Mouse (Mus musculus) T-helper 17 cell (primary cell): ENCODE data around the gene Scnn1a.
"Not testable (repeated sequence)": the region's sequence is repeated elsewhere in the genome, so short reads cannot be mapped to it uniquely, and the experiment has no call there.

Source experiments
- in situ Hi-C, 2 experiments: fragments of 300-600 bp; cut with MboI, MseI; formaldehyde crosslinking; loops; 1 replicate in 1 of 2; 2 replicates in 1 of 2; pipeline ENCODE4 v1.15.1; 2025; ENCODE audit warnings: high pct_unique_total_duplicates in 2 of 2

Scnn1a gene

DNA sequence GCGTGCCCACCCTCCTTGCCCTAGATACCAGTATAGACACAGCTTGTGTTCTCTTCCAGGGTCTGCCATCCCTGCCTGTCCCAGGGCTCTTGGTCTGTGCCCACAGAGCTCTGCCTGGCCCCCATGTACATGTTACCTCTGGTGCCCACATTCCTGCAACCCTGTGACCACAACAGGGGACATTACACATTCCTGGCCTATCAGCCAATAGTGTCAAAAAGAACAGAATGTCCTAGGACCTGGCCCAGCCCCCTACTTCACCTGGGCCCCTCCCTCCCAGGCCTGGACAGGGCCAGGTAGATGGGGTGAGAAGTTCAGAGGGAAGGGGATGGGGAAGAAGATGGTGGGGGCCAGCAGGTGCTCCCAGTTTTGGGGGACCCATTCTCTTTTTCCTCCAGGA lies at the start of gene Scnn1a:
TSS of gene Scnn1a (plus strand) at position 337 of the 400 bp plus-strand sequence.
- in situ Hi-C loops, result loop anchor here in 1 of 2 experiments (10.0 kb wide), 1 partner anchor 934 kb away; no protein-coding TSS in a partner anchor

DNA sequence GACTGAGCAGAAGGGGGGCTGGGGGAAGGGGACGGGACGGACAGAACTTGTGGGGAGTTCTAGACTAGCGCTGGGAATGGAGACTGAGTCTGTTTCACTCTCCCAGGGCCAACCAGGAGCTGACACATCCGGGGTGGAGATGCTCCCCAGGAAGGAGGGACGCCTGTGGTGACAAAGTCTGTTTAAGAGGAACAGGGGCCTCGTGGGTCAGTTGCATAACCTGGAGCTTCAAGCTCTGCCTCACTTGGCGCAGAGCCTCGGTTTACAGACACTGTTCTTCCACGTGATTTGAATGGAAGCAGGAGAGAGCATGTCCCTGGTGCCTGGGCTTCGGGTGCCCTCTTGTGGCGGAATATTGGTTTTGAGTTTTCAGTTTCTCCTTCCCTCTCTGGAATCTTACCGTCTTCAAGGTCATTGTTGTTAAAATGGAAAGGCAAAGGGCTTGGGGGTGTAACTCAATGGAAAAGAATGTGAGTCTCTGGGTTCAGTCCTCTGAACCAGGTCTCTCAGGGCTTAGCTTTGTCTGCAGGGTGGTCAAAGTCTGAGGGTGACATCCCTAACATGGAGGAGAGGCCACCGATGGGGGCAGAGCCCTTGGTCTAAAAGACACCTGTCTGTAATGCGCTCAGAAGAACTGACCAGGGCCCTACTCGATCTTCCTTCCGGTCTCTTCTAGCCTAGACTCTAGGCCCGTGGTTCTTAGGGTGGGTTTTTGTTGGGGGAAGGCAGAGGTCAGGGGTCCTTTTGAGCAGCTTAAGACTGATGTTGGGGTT lies 48.8 kb upstream of the Scnn1a start:
- in situ Hi-C loops, result loop anchor here (5.0 kb wide), 3 partner anchors 49 to 109 kb away; no protein-coding TSS in a partner anchor

DNA sequence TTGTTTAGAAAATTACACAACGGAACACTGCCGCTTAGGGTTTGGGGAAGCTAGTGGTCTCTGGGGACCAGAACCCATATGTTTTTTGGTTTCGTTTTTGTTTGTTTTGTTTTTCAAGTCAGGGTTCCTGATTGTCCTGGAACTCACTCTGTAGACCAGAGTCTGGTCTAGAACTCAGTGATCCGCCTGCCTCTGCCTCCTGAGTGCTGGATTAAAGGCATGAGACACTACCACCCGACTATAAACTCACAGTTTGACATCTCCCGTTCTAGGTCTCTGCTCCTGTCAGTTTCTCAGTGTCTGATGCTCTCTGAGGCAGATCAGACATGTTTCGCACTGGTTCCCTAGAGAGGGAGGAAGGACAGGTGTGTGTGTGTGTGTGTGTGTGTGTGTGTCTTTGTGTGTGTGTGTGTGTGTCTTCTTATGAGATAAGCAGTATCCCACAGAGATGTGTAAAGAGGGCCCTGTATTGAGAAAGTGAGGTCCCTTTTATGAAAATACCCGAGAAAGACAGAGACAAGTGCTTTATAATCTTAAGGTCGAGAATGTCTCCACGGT lies 48.2 kb upstream of the Scnn1a start:
- in situ Hi-C loops, result loop anchor here (5.0 kb wide), 3 partner anchors 50 to 110 kb away; no protein-coding TSS in a partner anchor

DNA sequence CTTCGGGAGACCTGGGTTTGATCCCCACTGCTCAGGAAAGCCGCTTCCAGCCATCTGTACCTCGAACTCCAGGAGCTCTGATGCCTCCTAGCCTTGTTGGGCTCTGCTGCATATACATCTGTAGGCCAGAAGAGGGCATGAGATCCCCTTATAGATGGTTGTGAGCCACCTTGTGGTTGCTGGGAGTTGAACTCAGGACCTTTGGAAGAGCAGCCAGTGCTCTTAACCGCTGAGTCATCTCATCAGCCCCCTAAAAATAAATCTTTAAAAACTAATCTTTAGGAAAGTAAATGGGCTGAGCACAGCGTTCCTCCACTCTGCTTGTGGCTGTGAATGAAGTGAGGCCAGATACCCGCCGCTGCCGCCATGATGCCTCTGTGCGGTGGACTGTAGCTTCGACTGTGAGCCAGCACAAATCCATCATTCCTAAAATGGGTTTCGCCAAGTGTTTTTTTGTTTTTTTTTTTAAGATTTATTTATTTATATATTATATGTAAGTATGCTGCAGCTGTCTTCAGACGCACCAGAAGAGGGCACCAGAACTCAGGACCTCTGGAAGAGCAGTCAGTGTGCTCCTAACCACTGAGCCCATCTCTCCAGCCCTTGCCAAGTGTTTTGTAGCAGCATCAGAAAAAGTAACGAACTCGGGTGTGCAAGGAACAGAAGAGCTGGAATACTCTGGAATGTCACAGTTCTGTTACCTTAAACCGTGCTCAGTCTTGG lies 45.5 kb upstream of the Scnn1a start:
- in situ Hi-C loops, result loop anchor here (5.0 kb wide), 3 partner anchors 53 to 113 kb away; no protein-coding TSS in a partner anchor

DNA sequence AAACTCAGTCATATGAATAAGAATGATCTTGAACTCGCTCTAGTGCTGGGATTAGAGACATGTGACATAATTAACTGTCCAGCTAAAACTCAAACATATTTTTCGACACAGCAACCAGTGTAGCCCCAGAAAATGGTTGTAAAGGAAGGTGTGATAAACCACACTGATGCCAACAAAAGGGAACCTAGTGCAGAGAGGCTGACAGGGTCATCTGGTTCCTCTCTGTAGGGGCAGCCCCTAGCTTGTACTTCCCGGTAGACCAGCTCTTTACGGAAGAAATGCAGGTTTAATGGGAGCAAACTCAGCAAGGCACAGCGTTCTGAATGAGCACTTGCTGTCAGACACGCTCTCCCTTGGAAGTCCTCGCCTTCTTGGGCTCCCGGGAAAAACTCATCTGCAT lies 40.7 kb upstream of the Scnn1a start:
- in situ Hi-C loops, result no loop called here

DNA sequence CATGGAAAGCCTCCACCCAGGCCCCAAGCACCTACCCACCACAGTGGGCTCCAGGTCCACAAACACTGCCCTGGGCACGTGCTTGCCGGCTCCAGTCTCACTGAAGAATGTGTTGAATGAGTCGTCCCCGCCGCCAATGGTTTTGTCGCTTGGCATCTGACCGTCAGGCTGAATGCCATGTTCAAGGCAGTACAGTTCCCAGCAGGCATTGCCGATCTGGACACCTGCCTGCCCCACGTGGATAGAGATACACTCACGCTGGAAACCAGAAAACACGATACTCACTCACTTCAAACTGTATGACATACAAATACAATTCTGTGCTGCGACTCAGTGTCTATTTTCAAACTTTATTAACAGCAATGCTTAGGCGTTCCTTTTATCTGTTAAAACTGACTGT lies 37.7 kb upstream of the Scnn1a start:
- in situ Hi-C loops, result not testable (repeated sequence)

DNA sequence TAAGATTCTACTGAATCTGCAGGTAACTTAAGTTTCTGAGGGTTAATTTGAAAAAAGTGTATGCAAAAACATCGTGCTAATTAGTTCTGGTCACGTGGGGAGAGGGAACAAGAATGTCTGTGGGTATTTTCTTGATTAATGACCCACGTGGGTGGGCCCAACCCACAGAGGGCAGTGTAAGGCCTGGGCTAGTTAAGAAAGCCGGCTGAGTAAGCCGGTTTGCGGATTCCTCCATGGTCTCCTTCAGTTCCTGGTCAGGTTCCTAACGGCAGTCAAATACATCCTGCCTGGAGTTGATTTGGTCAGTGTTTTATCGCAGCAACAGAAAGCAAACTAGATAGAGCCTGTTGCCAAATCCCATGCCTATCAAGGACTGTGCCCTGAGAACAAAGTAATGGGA lies 36.2 kb upstream of the Scnn1a start:
- in situ Hi-C loops, result no loop called here

DNA sequence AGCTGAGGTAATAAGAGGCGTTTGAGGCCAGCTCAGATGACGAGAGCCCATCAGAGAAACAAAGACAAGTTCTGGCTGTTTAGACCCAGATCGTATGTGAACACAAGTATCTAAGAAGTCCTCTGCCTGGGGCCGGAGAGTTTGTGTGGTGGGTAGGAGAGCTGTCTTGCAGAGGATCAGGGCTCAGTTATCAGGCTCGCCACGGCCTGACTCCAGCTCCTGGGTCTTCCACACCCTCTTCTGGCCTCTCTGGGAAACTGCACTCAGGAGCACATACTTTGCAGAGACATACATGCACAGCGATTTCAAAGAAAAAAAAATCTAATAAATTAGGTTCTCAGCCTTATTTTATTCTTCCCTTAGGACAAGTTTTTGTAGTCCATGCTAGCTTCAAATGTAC lies 35.7 kb upstream of the Scnn1a start:
- in situ Hi-C loops, result loop anchor here in 1 of 2 experiments (5.0 kb wide), 1 partner anchor 43 kb away; no protein-coding TSS in a partner anchor

DNA sequence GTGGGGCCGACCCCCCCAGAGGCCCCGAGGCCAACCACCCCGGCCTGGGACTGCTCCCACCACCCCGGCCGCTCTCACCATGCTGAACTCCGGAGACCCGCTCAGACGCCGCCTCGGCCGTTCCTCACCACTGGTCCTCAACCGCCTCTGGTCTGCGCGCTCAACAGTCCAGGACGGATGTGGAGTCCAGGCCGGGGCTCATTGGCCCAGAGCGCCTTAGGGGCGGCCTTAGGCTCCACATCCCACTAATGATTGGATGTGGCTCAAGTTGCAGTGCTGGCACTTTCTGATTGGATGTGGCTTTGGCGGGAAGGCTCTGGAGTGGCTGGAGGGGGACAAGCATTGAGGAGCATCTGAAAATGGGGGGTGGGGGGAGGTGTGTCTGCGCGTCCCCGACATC lies 34.6 kb upstream of the Scnn1a start, which contains the start of gene Tuba3a:
TSS of gene Tuba3a (minus strand) at position 153 of the 400 bp plus-strand sequence.
- in situ Hi-C loops, result loop anchor here in 1 of 2 experiments (5.0 kb wide), 1 partner anchor 41 kb away; no protein-coding TSS in a partner anchor

DNA sequence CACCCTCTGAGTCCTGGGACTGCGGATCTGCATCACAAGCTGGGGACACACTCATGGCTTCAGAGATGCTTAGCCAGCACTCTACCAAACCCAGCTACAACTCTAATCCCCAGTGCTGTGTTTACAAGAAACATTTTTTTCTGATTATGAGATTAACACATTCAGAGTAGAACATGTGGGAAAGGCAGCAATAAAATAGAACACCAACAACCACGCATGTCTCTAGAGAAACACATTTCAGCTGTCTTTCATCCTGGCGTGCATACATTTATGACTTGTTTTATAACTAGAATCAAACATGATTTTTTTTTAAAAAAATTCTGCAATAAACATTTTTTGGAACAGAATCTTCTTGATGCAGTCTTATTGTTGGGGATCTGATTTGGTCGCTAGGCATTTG lies 33.5 kb upstream of the Scnn1a start:
- in situ Hi-C loops, result loop anchor here in 1 of 2 experiments (5.0 kb wide), 1 partner anchor 40 kb away; no protein-coding TSS in a partner anchor

DNA sequence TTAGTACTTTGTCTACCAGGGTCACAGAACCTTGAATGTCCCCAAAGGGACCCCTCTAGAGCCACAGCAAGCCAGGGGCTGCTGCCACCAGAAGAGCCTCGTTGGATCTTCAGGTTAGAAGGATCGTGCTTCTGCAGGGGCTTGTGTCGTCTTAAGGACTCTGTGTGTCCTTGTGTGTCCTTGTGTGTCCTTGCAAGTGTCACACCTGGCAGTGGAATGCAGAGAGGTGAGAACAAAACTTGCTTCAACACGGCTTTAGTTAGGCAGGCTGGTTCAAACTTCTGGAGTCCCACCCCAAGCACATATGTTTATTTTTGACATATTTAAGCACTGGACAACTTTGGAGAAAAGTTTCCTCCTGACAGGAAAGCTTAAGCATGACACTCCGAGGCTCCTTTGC lies 31.7 kb upstream of the Scnn1a start:
- in situ Hi-C loops, result loop anchor here in 1 of 2 experiments (5.0 kb wide), 1 partner anchor 39 kb away; no protein-coding TSS in a partner anchor

DNA sequence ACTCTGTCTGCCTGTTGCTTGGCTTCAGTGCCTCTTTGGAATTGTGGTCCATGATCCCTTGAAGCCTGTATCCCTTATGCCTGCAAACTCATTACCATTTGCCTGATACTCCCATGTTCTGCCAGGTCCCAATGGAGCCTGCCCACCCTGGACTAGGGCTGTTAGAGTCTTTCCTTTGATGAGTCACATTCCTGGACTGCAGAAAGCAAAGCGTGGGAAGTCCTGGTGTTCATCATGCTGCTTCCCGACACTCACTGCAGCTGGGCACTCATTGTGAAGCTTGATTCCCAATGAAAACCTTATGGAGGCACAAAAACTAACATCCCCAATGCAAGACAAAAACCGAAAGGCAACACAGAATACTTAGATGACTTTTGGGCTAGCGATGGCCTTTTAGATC lies 29.1 kb upstream of the Scnn1a start:
- in situ Hi-C loops, result no loop called here

DNA sequence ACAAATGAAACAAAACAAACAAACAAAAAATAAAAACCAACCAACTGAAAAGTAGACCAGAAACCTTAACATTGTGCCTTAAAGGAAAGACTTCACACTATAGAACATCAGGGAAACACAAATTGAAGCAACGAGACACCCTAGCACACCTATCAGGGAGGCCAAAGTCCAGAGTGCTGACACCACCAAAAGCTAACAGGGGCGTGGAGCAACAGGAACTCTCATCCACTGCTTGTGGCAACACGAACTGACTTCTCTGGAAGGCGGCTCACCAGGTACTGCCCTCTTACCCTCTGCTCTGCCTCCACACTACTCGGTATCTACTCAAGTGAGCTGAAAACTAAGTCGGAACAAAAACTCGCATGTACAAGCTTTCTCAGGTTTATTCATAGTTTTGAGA lies 28.2 kb upstream of the Scnn1a start:
- in situ Hi-C loops, result no loop called here

DNA sequence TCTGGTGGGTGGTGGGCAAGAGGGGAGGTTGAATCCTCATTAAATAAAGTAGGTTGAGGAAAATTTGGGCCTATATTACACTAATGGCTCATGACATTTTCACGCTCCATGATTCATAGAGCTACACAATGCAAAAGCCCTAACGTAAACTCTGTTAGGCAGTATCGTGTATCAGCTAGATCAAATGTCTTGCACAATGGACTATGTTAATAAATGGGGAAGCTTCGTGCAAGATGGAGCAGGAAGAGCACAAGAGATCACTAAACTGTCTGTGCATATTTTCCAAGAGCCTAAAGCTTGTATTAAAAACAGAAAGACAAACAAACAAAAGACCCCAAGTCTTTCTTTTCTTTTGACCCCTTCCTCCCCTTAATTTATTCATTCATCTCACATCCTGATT lies 26.4 kb upstream of the Scnn1a start:
- in situ Hi-C loops, result no loop called here

DNA sequence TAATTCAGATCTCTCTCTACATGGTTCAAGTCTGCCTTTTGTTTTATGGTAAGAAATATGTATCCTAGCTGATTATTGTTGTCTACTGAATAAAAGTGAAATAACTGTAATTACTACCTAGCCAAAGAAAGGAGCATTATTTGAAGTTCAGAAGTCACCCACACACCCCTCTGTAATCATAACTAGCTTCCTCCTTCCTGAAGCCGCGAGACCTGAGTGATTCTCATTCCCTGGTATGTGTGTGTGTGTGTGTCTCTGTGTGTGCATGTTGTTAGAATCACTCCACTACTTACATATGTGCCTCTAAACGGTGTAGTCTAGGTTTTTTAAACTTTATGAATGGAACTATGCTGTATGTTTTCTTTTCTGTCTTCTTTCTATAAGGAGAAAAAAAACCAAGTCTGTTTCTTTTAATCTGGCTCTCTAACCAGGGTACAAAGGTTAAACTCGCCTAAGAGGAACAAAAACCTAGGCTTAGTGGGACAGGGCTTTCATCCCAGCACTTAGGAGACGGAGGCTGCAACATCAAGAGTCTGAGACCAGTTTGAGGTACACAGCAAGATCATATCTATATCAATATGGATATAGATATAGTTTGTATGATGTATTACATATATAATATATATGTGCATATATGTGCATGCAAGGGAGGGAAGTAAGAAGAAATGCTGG lies 23.2 kb upstream of the Scnn1a start:
- in situ Hi-C loops, result no loop called here

DNA sequence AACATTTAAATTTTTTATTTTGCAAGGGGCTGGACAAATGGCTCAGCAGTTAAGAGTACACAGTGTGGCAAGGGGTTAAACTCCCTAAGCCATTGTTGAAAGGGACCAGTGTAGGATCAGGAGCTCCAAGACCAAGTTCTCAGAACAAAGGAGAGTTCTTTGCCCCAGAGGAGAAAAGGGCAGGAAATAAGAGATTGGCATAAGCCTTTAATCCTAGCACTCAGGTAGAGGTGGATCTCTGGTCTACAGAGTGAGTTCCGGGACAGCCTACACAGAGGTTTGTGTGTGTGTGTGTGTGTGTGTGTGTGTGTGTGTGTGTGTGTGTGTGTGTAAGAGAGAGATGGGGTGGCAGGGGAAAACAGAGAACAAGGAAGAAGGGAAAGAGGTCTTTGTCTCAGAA lies 19.5 kb upstream of the Scnn1a start:
- in situ Hi-C loops, result no loop called here

DNA sequence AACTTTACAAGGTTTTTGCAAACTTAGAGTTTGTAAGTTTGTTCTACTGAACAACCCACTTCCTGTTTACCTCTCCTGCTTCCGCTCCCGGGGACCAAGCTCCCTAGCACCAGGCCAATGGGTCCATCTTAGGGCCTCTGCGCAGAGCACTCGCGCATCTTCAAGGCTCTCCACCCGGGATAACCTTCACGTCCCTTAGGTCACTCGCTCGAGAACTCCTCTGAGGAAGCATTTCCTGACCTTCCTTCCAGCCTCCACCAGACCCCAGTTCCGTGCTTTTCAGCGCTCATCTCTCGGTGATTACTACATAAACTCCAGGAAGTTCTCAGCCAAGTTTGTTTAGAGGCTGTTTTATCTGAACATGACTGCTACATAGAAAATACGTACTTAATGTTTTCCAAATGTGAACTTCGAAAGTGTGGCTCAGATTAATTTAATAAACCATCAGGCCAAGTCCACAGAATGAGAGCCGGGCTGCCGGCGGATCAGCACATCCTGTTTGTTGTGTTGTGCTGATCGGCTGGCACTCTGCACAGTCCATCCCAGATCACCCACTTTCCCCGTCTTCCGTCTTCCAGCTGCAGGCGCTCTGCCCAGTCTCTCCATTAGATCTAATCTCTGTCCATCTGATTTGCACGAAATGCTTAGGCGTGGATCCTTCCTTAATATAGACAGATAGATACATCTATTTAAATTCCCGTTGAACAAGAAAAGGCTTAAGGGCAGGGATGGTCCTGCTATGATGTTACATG lies 18.1 kb upstream of the Scnn1a start:
- in situ Hi-C loops, result no loop called here

DNA sequence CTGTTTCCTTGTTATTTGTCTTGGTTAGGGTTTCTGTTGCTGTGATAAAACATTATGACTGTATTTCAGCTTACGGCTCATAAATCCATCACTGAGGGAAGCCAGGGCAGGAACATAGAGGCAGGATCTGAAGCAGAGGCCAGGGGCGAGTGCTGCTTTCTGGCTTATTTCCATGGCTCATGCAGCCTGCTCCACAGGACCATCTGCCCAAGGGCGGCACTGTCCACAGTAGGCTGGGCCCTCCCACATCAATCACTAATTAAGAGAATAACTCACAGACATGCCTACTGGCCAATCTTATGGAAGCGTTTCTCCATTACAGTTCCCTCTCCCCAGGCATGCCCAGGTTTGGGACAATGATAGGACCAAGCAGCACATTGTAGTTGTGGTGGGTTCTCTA lies 17.2 kb upstream of the Scnn1a start:
- in situ Hi-C loops, result no loop called here

DNA sequence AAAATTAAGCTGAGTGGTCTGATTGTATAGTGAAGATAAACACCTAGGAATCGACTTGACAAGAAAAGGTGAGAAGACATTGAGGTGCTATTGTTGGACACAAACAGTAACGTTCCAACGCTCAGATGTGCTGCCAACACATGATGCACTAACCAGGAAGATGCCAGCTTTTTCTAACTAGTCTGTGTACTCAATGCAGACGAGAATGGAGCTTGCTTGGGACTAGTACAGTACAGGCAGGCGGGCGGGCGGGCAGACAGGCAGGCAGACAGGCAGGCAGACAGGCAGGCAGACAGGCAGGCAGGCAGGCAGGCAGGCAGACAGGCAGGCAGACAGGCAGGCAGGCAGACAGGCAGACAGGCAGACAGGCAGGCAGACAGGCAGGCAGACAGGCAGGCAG lies 16.1 kb upstream of the Scnn1a start:
- in situ Hi-C loops, result not testable (repeated sequence)

DNA sequence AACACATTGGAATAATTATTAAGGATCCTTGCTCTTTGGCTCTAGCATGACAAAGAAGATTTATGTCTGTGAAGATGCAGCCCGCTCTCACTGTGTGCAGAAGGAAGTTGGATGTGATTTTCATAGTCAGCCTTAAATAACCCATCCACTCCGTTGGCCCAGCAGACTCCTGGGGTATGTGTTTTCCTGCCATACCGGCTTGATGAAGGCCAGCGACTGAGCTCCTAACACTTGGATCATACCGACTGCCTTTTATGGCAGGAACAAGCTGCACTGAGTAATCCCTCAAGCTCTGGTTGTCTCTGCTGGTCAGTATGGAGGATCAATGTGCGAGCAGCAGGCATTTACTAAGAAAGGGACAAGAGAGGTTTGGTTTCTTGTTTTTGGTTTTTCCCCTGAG lies 15.0 kb upstream of the Scnn1a start:
- in situ Hi-C loops, result no loop called here

DNA sequence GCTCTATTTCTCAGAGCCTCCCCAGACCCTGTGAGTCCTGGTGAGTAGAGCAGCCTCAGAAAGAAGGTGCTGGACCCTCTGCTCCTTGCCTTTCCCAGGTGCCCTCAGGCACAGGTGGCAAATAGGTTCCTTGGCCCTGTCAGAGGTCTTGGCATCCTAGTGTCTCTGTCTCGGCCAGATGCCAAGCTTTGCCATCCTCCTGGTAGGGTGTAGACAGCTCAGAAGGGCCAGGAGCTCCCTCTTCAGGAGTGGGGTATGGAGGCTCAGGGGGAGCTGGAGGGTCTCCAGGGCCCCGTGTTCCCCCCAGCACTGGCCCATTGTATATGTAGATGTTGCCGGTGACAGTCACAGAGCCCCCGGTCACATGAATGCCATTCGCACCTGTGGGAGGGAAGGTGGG lies 13.4 kb upstream of the Scnn1a start:
- in situ Hi-C loops, result no loop called here
